Mouse (Mus musculus) stomach, embryonic 14.5 days (tissue): ENCODE data around the gene Sap25. TPM values are rescaled to one million over a fixed set of nuclear protein-coding genes. Genes with fewer than 3 reads are reported as not detected.
A peak's percentile ranks its signal among the peaks of the same experiment; 100 is the strongest.
"Not testable (repeated sequence)": the region's sequence is repeated elsewhere in the genome, so short reads cannot be mapped to it uniquely, and the experiment has no call there.

Experiments
- ATAC-seq: fragments of 200-750 bp; cut with Nextera tagmentation; 2 replicates; pipeline ENCODE4 v1.8.0; 2017; ENCODE audit warnings: low read depth, moderate TSS enrichment; ENCODE audit not compliant: insufficient number of reproducible peaks, insufficient read depth, low FRiP score
- H3K27ac ChIP-seq: fragments of 300-500 bp; sonication (generic); 2 replicates; pipeline ENCODE4 v1.5.1; 2014; ENCODE audit warnings: mild to moderate bottlenecking, low read length, moderate library complexity, mixed read lengths
- H3K27me3 ChIP-seq: fragments of 300-500 bp; sonication (generic); 2 replicates; pipeline ENCODE4 v1.6.1; 2014; ENCODE audit warnings: low read length, control low read depth, mixed read lengths; ENCODE audit not compliant: control insufficient read depth, insufficient read depth
- H3K36me3 ChIP-seq: fragments of 300-500 bp; sonication (generic); 2 replicates; pipeline ENCODE4 v1.6.1; 2014; ENCODE audit warnings: mild to moderate bottlenecking, control low read depth, low read length, moderate library complexity, mixed read lengths; ENCODE audit not compliant: control insufficient read depth, insufficient read depth
- H3K4me1 ChIP-seq: fragments of 300-500 bp; sonication (generic); 2 replicates; pipeline ENCODE4 v1.6.1; 2014; ENCODE audit warnings: low read length, control low read depth, mixed read lengths; ENCODE audit not compliant: control insufficient read depth, insufficient read depth
- H3K4me2 ChIP-seq: fragments of 300-500 bp; sonication (generic); replicated peaks from 2 replicates; pipeline ENCODE4 v1.6.1; 2014; ENCODE audit warnings: low read depth, low read length, control low read depth
- H3K4me3 ChIP-seq: fragments of 300-500 bp; sonication (generic); 2 replicates; pipeline ENCODE4 v1.5.1; 2014; ENCODE audit warnings: low read depth, low read length, control low read depth
- H3K9ac ChIP-seq: fragments of 300-500 bp; sonication (generic); replicated peaks from 2 replicates; pipeline ENCODE4 v1.6.1; 2014; ENCODE audit warnings: low read depth, mild to moderate bottlenecking, control low read depth, low read length, moderate library complexity, mixed read lengths
- H3K9me3 ChIP-seq: fragments of 300-500 bp; sonication (generic); 2 replicates; pipeline ENCODE4 v1.6.1; 2016; ENCODE audit warnings: low read depth, low read length, control low read depth; ENCODE audit not compliant: control insufficient read depth
- WGBS: fragments of 180-500 bp; shearing (Covaris S2); extraction: QIAGEN DNeasy Blood & Tissue Kit; methylation state at CpG from one replicate; pipeline ENCODE4 v1.1.7; 2014; 5-methylcytosine and 5-hydroxymethylcytosine counted together
- polyA plus RNA-seq: library from polyadenylated mRNA; unstranded; fragments of >200 nt; fragmentation: Nextera tagmentation; extraction: Ambion mirVana; gene quantifications from 2 replicates; pipeline ENCODE4 v1.2.1, GENCODE M21; 2014

Sap25 gene
- polyA plus RNA-seq, 1 experiment from 2014 or later: 9.8 TPM

DNA sequence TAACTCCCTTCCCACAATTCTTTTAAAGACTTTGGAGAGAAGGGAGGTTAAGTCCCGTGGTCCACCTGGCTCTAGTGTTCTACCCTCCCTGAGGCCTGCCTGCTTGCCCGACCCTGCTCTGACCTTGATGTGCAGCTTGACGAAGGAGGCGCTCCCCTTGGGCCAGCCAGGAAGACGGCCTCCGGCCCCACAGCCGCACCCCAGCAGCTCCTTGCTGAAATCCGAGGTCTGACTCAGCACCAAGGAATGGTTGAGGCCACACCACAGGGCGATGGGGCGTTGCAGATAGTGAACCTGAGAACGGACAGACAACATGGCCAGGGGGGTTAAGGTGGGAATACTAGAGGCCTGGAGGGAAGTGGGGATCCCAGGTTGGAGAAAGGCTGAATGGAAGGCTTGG, 27.6 kb upstream of the Sap25 start, which contains the start of gene Pcolce:
Gene Pcolce (minus strand): TSS at position 235 of the 400 bp plus-strand sequence.
- 38% methylated on average over 11 of the region's 11 CpGs for WGBS
- no peak within 1 kb of the TSS for H3K9ac ChIP-seq
- no peaks in the 10 kb centered on the region for H3K27me3 ChIP-seq
- no peak within 1 kb of the TSS for H3K4me3 ChIP-seq
- peak within 1 kb of the TSS; percentile 98; the same call in 1 of the 2 replicates for H3K27ac ChIP-seq
- H3K4me2 ChIP-seq: no peak within 1 kb of the TSS
- no peaks in the 10 kb centered on the region for H3K36me3 ChIP-seq
- H3K9me3 ChIP-seq: no peaks in the 10 kb centered on the region
- H3K4me1 ChIP-seq: peaks cover 32% of the 10 kb centered on the region
- ATAC-seq: peak; percentile 54; the same call in 1 of the 2 replicates

DNA sequence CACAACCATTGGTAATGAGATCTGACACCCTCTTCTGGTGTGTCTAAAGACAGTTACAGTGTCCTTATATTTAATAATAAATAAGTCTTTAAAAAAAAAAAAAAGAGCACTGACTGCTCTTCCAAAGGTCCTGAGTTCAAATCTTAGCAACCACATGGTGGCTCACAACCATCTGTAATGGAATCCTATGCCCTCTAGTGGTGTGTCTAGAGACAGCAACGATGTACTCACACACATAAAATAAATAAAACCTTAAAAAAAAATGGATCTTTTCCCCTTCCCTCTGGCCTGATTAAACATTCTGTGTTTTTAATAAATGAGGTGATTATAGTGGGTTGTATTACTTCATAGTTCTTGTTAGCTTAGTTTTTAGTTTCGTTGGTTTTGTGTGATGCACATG, 26.2 kb upstream of the Sap25 start:
- H3K4me3 ChIP-seq, ATAC-seq, H3K36me3 ChIP-seq, H3K27me3 ChIP-seq, H3K9ac ChIP-seq, H3K27ac ChIP-seq, H3K9me3 ChIP-seq, H3K4me2 ChIP-seq: not testable (repeated sequence)
- peaks cover 28% of the 10 kb centered on the region for H3K4me1 ChIP-seq
- 85% methylated on average over 2 of the region's 2 CpGs for WGBS

GRCm38 (mm10) chr5:137615347-137615746, 25.8 kb upstream of the Sap25 start:
- H3K4me2 ChIP-seq: no peak overlapping the region
- no peaks in the 10 kb centered on the region for H3K27me3 ChIP-seq
- H3K4me1 ChIP-seq: peaks cover 28% of the 10 kb centered on the region
- WGBS: 80% methylated on average over 7 of the region's 7 CpGs
- ATAC-seq: no peak
- no peak overlapping the region for H3K27ac ChIP-seq
- no peaks in the 10 kb centered on the region for H3K9me3 ChIP-seq
- H3K4me3 ChIP-seq: no peak overlapping the region
- H3K9ac ChIP-seq: no peak overlapping the region
- no peaks in the 10 kb centered on the region for H3K36me3 ChIP-seq

- H3K9ac ChIP-seq: no peak overlapping the region
- no peaks in the 10 kb centered on the region for H3K9me3 ChIP-seq
- H3K4me3 ChIP-seq: no peak overlapping the region
- no peaks in the 10 kb centered on the region for H3K36me3 ChIP-seq
- ATAC-seq: no peak
- no peaks in the 10 kb centered on the region for H3K4me1 ChIP-seq
- no peaks in the 10 kb centered on the region for H3K27me3 ChIP-seq
- no peak overlapping the region for H3K4me2 ChIP-seq
- WGBS: 84% methylated on average over 11 of the region's 11 CpGs
- no peak overlapping the region for H3K27ac ChIP-seq
Measured at GRCm38 (mm10) chr5:137623937-137624530, 17.1 kb upstream of the Sap25 start.

DNA sequence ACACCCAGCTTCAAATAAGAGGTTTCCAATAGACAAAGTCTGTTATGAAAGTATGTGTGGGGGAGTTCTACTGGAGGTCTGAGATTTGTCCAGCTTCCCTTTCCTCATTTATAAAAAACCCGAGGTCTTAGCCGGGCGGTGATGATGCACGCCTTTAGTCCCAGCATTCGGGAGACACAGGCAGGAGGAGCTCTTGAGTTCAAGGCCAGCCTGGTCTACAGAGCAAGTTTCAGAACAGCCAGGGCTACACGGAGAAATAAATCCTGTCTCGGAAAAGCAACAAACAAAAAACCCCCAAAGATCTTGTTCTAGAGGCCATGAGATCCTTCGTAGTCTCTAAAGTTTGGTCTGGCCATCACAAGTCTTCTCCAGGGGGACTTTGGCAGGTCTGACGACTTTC, 13.1 kb upstream of the Sap25 start:
- WGBS: 3% methylated on average over 9 of the region's 9 CpGs
- Histone ChIP-seq H3K27ac (peak overlapping the region; percentile 77), H3K27me3 (no peaks in the 10 kb centered on the region), H3K9ac (peak overlapping the region; percentile 39), H3K4me1 (peaks cover 27% of the 10 kb centered on the region), H3K4me3 (peak overlapping the region; percentile 52), H3K36me3 (peaks cover 5% of the 10 kb centered on the region; the same call in 1 of the 2 replicates), H3K9me3 (no peaks in the 10 kb centered on the region), H3K4me2 (peak overlapping the region; percentile 56)
- ATAC-seq: no peak

DNA sequence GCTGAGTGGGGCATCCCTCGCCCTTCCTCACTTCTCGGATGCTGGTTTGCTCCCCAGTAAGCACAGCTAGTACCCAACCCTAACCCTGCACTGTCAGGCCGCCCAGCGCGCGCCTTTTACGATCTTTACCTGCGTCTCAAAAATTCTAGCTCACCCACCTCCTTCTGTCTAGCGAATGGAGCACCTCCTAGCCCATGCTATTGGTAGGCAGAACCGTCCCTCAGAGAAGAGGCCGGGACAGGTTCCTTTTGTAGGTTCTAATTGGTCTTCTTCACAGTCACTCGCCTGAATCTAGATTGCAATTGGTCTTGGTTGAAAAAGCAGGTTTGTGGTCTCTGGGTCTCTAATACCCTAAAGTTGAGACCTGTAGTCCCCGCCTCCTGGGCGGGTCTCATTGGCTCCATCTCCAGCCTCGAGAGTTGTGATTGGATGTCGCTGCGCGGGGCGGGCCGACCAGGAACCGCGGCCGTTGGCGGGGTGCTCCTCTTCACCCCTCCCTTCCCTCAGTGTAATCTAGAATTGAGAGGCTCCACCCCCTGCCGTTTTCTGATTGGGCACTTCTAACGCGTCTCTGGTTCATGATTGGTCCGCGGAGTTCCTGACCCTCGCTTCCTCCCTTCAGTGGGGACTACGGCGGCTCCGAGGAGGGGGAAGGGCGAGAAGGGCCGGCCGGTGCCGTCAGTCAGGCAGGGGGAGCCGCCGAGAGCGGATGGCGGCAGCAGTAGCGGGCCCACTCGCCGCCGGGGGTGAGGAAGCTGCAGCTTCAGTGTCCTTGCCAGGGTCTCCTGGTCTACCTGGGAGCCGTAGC, 12.4 kb upstream of the Sap25 start, which contains the start of the genes Fbxo24, Lrch4 and Gm20605:
Gene Fbxo24 (minus strand): TSS at position 505 of the 808 bp plus-strand sequence.
Gene Lrch4 (plus strand): TSS at position 624 of the 808 bp plus-strand sequence.
Gene Gm20605 (plus strand): TSS at position 678 of the 808 bp plus-strand sequence.
- under 1% methylated on average over 45 of the region's 46 CpGs for WGBS
- Histone ChIP-seq H3K4me2 (peak within 1 kb of the TSS; percentile 61), H3K9me3 (no peaks in the 10 kb centered on the region), H3K9ac (peak within 1 kb of the TSS; percentile 82), H3K4me1 (peaks cover 27% of the 10 kb centered on the region), H3K27ac (peak within 1 kb of the TSS; percentile 97), H3K36me3 (peaks cover 10% of the 10 kb centered on the region), H3K27me3 (no peaks in the 10 kb centered on the region), H3K4me3 (peak within 1 kb of the TSS; percentile 91)
- peak; percentile 97 for ATAC-seq

GRCm38 (mm10) chr5:137629306-137629721, 11.8 kb upstream of the Sap25 start:
- peak; percentile 29 for ATAC-seq
- Histone ChIP-seq H3K4me1 (peaks cover 27% of the 10 kb centered on the region), H3K9ac (peak overlapping the region; percentile 82), H3K4me2 (peak overlapping the region; percentile 61), H3K27ac (peak overlapping the region; percentile 97), H3K36me3 (peaks cover 17% of the 10 kb centered on the region), H3K27me3 (no peaks in the 10 kb centered on the region), H3K4me3 (peak overlapping the region; percentile 91), H3K9me3 (no peaks in the 10 kb centered on the region)
- under 1% methylated on average over 23 of the region's 23 CpGs for WGBS

DNA sequence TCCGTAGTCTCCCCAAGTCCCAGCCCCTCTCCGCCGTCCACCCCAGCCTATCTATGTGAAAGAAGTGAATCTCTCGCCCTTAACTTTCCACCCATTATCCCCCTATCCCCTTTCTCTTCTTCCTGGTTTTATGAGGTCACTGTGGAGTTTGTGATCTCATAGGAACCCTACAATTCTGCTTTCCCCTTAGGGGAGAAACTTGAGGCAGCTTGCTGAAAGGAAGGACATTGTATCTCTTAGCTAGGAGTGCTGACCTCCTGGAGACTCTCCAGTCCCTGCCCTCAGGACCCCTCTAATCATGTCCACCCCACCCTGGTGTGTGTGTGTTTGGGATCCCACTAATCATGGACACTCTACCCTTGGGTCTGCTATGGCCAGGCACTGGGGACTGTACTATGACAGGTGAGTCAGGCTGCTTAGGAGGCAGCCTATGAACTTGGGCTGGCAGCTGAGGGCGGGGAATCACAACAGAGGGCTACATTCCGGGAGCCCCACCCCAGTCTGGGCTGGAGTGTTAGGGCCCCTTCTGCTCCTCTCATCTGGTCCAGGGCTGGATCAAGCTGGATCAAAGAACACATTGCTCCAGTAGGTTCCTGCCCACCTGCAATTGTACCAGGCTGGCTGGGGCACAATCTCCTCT, 11.1 kb upstream of the Sap25 start:
- Histone ChIP-seq H3K9ac (peak overlapping the region; percentile 82; the same call in 1 of the 2 replicates), H3K27me3 (no peaks in the 10 kb centered on the region), H3K4me3 (peak overlapping the region; percentile 91), H3K27ac (peak overlapping the region; percentile 97), H3K4me1 (peaks cover 27% of the 10 kb centered on the region), H3K9me3 (no peaks in the 10 kb centered on the region), H3K36me3 (peaks cover 18% of the 10 kb centered on the region), H3K4me2 (peak overlapping the region; percentile 61)
- no peak; the same call in 1 of the 2 replicates for ATAC-seq
- 17% methylated on average over 6 of the region's 6 CpGs for WGBS
